Mouse (Mus musculus) megakaryocyte progenitor cell, adult 5-6 weeks (primary cell): ENCODE measurements around the gene Dalrd3. TPM values are rescaled to one million over a fixed set of nuclear protein-coding genes. Genes with fewer than 3 reads are reported as not detected.

ENCODE experiments used
- ATAC-seq: replicated peaks from 2 replicates; pipeline ENCODE4 v1.8.0; 2016; ENCODE audit warnings: mild to moderate bottlenecking, moderate TSS enrichment, inconsistent platforms; ENCODE audit not compliant: poor library complexity
- total RNA-seq, 2 experiments: library from RNA; stranded (forward) in 1 of 2; stranded (reverse) in 1 of 2; fragments of 157-497, 149-512 nt in 1 of 2; fragments of 200-1000 nt in 1 of 2; gene quantifications; 2 replicates each; pipeline versions ENCODE4 v1.2.3 to v1.2.4; 2015 to 2017

The Dalrd3 gene
- total RNA-seq, 2 experiments from 2014 or later: 43.4 to 95.3 TPM

DNA sequence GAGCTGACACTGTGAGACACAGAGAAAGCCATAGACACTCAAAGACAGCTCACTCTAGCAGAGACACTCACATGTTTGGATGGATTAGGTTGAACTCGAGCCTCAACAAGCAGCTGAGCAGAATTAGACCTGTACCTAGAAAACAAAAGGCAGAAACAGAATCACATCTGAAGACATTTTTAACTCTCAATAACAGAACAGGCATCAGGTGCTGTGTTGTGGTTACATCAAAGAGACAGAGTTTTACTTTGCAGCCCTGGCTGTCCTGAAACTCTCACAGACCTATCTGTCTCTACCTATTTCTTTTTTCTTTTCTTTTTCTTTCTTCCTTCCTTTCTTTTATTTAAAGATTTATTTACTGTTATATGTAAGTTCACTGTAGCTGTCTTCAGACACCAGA is 47.6 kb downstream of the Dalrd3 start:
- ATAC-seq: no peak

Other genes with a start within 250 kb of the Dalrd3 start
- gene Gpx1, start 231.0 kb upstream of the Dalrd3 start, total RNA-seq (2015): 2,374 and 2,432 TPM in 2 replicates
- gene Gpx1, start 231.0 kb upstream of the Dalrd3 start, total RNA-seq (2017): 1,500 and 1,804 TPM in 2 replicates
- 108 and 145 TPM in 2 replicates for gene Usp4, start 222.0 kb upstream of the Dalrd3 start, total RNA-seq (2015)
- gene Usp4, start 222.0 kb upstream of the Dalrd3 start, total RNA-seq (2017): 50.9 and 55.0 TPM in 2 replicates
- gene 1700102P08Rik, start 177.1 kb upstream of the Dalrd3 start, total RNA-seq (2015): 0.49 TPM in 1 of 2 replicates, not detected in the other
- gene 1700102P08Rik, start 177.1 kb upstream of the Dalrd3 start, total RNA-seq (2017): 0.46 TPM in 1 of 2 replicates, not detected in the other
- 0.20 and 0.49 TPM in 2 replicates for gene Ccdc36, start 141.4 kb upstream of the Dalrd3 start, total RNA-seq (2015)
- 0.54 and 0.74 TPM in 2 replicates for gene Ccdc36, start 141.4 kb upstream of the Dalrd3 start, total RNA-seq (2017)
- not detected in 2 replicates for gene BC048562, start 133.4 kb upstream of the Dalrd3 start, total RNA-seq (2015)
- gene BC048562, start 133.4 kb upstream of the Dalrd3 start, total RNA-seq (2017): not detected in 2 replicates
- 14.6 and 17.9 TPM in 2 replicates for gene Ccdc71, start 109.4 kb upstream of the Dalrd3 start, total RNA-seq (2015)
- 13.7 and 14.8 TPM in 2 replicates for gene Ccdc71, start 109.4 kb upstream of the Dalrd3 start, total RNA-seq (2017)
- gene Klhdc8b, start 108.3 kb upstream of the Dalrd3 start, total RNA-seq (2015): 0.46 and 1.1 TPM in 2 replicates
- gene Klhdc8b, start 108.3 kb upstream of the Dalrd3 start, total RNA-seq (2017): 4.1 and 8.1 TPM in 2 replicates
- 0.05 and 0.32 TPM in 2 replicates for gene Lamb2, start 90.2 kb upstream of the Dalrd3 start, total RNA-seq (2015)
- 0.08 TPM in 1 of 2 replicates, not detected in the other for gene Lamb2, start 90.2 kb upstream of the Dalrd3 start, total RNA-seq (2017)
- 33.4 and 36.1 TPM in 2 replicates for gene Usp19, start 79.3 kb upstream of the Dalrd3 start, total RNA-seq (2015)
- 38.0 and 47.0 TPM in 2 replicates for gene Usp19, start 79.3 kb upstream of the Dalrd3 start, total RNA-seq (2017)
- gene Qars, start 62.2 kb upstream of the Dalrd3 start, total RNA-seq (2015): 177 and 194 TPM in 2 replicates
- 184 and 188 TPM in 2 replicates for gene Qars, start 62.2 kb upstream of the Dalrd3 start, total RNA-seq (2017)
- gene Qrich1, start 53.1 kb upstream of the Dalrd3 start, total RNA-seq (2015): 92.3 and 107 TPM in 2 replicates
- gene Qrich1, start 53.1 kb upstream of the Dalrd3 start, total RNA-seq (2017): 133 and 134 TPM in 2 replicates
- 266 and 290 TPM in 2 replicates for gene Impdh2, start 9.6 kb upstream of the Dalrd3 start, total RNA-seq (2015)
- 342 and 372 TPM in 2 replicates for gene Impdh2, start 9.6 kb upstream of the Dalrd3 start, total RNA-seq (2017)
- 33.7 and 36.8 TPM in 2 replicates for gene Ndufaf3, start 2.5 kb upstream of the Dalrd3 start, total RNA-seq (2015)
- 7.3 and 22.1 TPM in 2 replicates for gene Ndufaf3, start 2.5 kb upstream of the Dalrd3 start, total RNA-seq (2017)
- gene Wdr6, start 8.9 kb downstream of the Dalrd3 start, total RNA-seq (2015): 9.8 and 10.2 TPM in 2 replicates
- gene Wdr6, start 8.9 kb downstream of the Dalrd3 start, total RNA-seq (2017): 15.5 and 17.4 TPM in 2 replicates
- gene P4htm, start 27.8 kb downstream of the Dalrd3 start, total RNA-seq (2015): 0.39 and 1.2 TPM in 2 replicates
- 1.00 and 1.8 TPM in 2 replicates for gene P4htm, start 27.8 kb downstream of the Dalrd3 start, total RNA-seq (2017)
- 20.0 and 20.1 TPM in 2 replicates for gene Arih2, start 79.5 kb downstream of the Dalrd3 start, total RNA-seq (2015)
- gene Arih2, start 79.5 kb downstream of the Dalrd3 start, total RNA-seq (2017): 42.5 and 47.4 TPM in 2 replicates
- 18.5 and 21.5 TPM in 2 replicates for gene Slc25a20, start 92.2 kb downstream of the Dalrd3 start, total RNA-seq (2015)
- gene Slc25a20, start 92.2 kb downstream of the Dalrd3 start, total RNA-seq (2017): 26.0 and 28.3 TPM in 2 replicates
- gene Prkar2a, start 119.4 kb downstream of the Dalrd3 start, total RNA-seq (2015): 20.0 and 21.9 TPM in 2 replicates
- gene Prkar2a, start 119.4 kb downstream of the Dalrd3 start, total RNA-seq (2017): 17.4 and 29.2 TPM in 2 replicates
- 12.9 and 21.1 TPM in 2 replicates for gene Ip6k2, start 213.9 kb downstream of the Dalrd3 start, total RNA-seq (2015)
- gene Ip6k2, start 213.9 kb downstream of the Dalrd3 start, total RNA-seq (2017): 40.9 and 50.6 TPM in 2 replicates
- 8.4 and 8.7 TPM in 2 replicates for gene Nckipsd, start 238.5 kb downstream of the Dalrd3 start, total RNA-seq (2015)
- gene Nckipsd, start 238.5 kb downstream of the Dalrd3 start, total RNA-seq (2017): 5.0 and 5.5 TPM in 2 replicates